Mouse (Mus musculus): ENCODE measurements around the gene Olfr741.

DNA sequence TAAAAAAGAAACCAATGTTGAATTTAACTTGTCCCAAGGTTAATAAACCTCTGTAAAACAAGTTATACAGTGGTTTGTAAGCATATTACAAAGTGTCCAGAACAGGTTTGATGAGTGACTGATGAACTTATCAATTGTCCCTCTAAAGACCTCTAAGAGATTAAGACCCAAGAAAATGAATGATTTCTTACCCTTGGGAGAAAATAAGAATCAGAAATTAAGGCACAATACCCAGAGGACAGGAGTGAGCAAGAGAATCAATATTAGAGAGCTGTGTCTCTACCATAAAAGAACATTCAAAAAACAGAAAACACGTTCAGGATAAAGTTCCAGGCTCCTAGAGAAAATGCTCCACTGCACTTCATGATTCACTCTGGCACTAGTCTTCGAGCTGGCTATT, 30.8 kb downstream of the Olfr741 start, which contains the start of gene Olfr742:
- TF ChIP-seq CTCF (IDR thresholded peaks at IDR 0.05; ENCODE audit: low read depth, low read length) (no peak), POLR2A (IDR thresholded peaks at IDR 0.05; ENCODE audit: extremely low read depth, insufficient read depth, low read length) (no peak)

Data from liver, adult 2 months (tissue).